Mouse (Mus musculus): ENCODE measurements around the gene Igf1r.

DNA sequence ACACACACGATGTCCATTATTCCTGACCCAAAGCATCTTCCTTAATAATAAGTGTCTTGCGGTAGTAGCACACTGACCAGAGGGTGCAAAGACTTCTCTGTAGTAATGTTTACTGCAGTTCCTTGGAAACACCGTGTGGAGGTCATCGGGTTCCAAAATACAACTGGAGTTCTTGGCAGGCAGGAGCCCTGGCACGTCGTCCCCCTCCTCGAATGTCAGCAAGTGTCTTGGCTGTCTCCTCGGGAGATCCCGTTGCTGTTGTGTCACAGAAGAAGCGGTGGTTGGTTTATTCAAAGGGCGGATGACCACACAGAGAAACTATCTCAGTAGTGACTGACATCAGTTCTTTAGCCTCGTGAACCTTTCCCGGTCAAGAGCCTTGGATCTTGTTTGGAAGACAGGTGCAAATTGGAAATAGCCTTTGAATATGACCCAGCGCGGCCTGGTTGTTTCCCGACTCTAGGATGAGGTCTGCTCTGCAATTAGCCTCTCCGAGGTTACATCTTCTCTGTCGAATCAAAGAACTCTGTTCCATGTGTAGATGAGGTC is 263.0 kb downstream of the Igf1r start:
- TF ChIP-seq HCFC1 (IDR thresholded peaks at IDR 0.05; ENCODE audit: borderline replicate concordance, insufficient read depth, low read length): no peak
- no peak for TF ChIP-seq ZNF384 (IDR thresholded peaks at IDR 0.05; ENCODE audit: low read depth, low read length)
